Mouse (Mus musculus) limb, embryonic 13.5 days (tissue): Measurements from ENCODE around the gene Spint1. TPM values are rescaled to one million over a fixed set of nuclear protein-coding genes. Genes with fewer than 3 reads are reported as not detected.

Experiments
- ATAC-seq: fragments of 200-750 bp; cut with Nextera tagmentation; 2 replicates; pipeline ENCODE4 v1.8.0; 2017; ENCODE audit warnings: low read depth, moderate number of reproducible peaks, moderate TSS enrichment; ENCODE audit not compliant: low FRiP score
- H3K27ac ChIP-seq: fragments of 300-500 bp; sonication (generic); 2 replicates; pipeline ENCODE4 v1.5.1; 2015; ENCODE audit warnings: inconsistent platforms, mild to moderate bottlenecking, moderate library complexity
- H3K27me3 ChIP-seq: fragments of 300-500 bp; sonication (generic); 2 replicates; pipeline ENCODE4 v1.6.1; 2015; ENCODE audit warnings: mild to moderate bottlenecking, inconsistent platforms
- H3K36me3 ChIP-seq: fragments of 300-500 bp; sonication (generic); 2 replicates; pipeline ENCODE4 v1.6.1; 2015; ENCODE audit warnings: inconsistent platforms, mild to moderate bottlenecking, moderate library complexity
- H3K4me1 ChIP-seq: fragments of 300-500 bp; sonication (generic); 2 replicates; pipeline ENCODE4 v1.6.1; 2015; ENCODE audit warnings: inconsistent platforms
- H3K4me2 ChIP-seq: fragments of 300-500 bp; sonication (generic); replicated peaks from 2 replicates; pipeline ENCODE4 v1.6.1; 2015; ENCODE audit warnings: inconsistent platforms, mild to moderate bottlenecking, moderate library complexity
- H3K4me3 ChIP-seq: fragments of 300-500 bp; sonication (generic); 2 replicates; pipeline ENCODE4 v1.5.1; 2015; ENCODE audit warnings: moderate library complexity, mild to moderate bottlenecking, inconsistent platforms
- H3K9ac ChIP-seq: fragments of 300-500 bp; sonication (generic); 2 replicates; pipeline ENCODE4 v1.6.1; 2015; ENCODE audit warnings: mild to moderate bottlenecking, inconsistent platforms
- H3K9me3 ChIP-seq: fragments of 300-500 bp; sonication (generic); 2 replicates; pipeline ENCODE4 v1.6.1; 2016; ENCODE audit warnings: inconsistent platforms
- WGBS: fragments of 180-500 bp; shearing (Covaris S2); methylation state at CpG from one replicate; pipeline ENCODE4 v1.1.7; 2015; 5-methylcytosine and 5-hydroxymethylcytosine counted together
- polyA plus RNA-seq: library from polyadenylated mRNA; unstranded; fragments of >200 nt; fragmentation: Nextera tagmentation; extraction: Ambion mirVana; gene quantifications from 2 replicates; pipeline ENCODE4 v1.2.1, GENCODE M21; 2015

Spint1 gene
- polyA plus RNA-seq, result 8.0 and 9.4 TPM in 2 replicates

DNA sequence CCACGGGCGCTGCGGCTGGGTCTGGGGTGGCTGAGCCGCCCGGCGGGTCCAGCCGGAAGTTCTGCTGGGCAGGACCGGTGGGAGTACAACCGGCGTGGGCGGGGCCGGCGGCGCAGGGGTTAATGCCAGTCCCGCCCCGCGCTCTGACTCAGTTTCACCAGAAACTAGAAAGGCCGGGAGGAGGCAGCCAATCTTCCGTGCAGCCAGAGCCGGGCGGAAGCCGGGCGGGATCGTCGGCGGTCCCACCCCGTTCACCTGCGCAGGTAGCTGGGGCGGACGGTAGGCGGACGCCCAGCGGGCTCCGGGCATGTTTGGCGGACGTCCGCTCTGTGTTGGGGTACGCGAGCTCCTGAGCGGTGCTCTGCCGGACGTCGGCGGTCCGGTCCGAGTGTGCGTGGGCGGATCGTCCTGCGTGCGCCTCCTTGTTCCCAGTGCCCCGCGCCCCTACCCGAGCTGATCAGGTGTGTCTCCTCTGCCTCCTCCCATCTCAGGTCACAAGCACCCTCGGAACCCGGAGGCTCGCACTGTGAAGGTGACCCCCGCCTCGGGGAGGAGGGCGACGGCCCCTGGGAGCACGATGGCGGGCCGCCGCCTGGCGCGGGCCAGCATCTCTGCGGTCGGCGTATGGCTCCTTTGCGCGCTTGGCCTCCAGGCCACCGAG is at the start of gene Spint1:
Gene Spint1, plus strand, starts transcription at position 153 of the 661 bp plus-strand sequence.
- H3K27me3 ChIP-seq, result peaks cover 72% of the 10 kb centered on the region
- no peak for ATAC-seq
- H3K4me1 ChIP-seq, result peaks cover 12% of the 10 kb centered on the region
- peak within 1 kb of the TSS; percentile 56 for H3K9ac ChIP-seq
- under 1% methylated on average over 73 of the region's 73 CpGs for whole genome bisulfite sequencing
- H3K9me3 ChIP-seq, result no peaks in the 10 kb centered on the region
- peak within 1 kb of the TSS; percentile 55 for H3K4me3 ChIP-seq
- H3K27ac ChIP-seq, result no peak within 1 kb of the TSS
- peak within 1 kb of the TSS; percentile 88 for H3K4me2 ChIP-seq
- H3K36me3 ChIP-seq, result no peaks in the 10 kb centered on the region

- H3K36me3 ChIP-seq, result peaks cover 17% of the 10 kb centered on the region
- no peaks in the 10 kb centered on the region for H3K9me3 ChIP-seq
- peak overlapping the region; percentile 37 for H3K4me3 ChIP-seq
- no peaks in the 10 kb centered on the region for H3K27me3 ChIP-seq
- H3K4me2 ChIP-seq, result peak overlapping the region; percentile 73
- H3K27ac ChIP-seq, result no peak overlapping the region
- 3% methylated on average over 15 of the region's 15 CpGs for WGBS
- peak overlapping the region; percentile 48; the same call in 1 of the 2 replicates for H3K9ac ChIP-seq
- H3K4me1 ChIP-seq, result peaks cover 7% of the 10 kb centered on the region; the same call in 1 of the 2 replicates
- peak; percentile 83 for ATAC-seq
These were observed 48.0 kb upstream of the Spint1 start for GRCm38 (mm10) chr2:119189029-119189710.

DNA sequence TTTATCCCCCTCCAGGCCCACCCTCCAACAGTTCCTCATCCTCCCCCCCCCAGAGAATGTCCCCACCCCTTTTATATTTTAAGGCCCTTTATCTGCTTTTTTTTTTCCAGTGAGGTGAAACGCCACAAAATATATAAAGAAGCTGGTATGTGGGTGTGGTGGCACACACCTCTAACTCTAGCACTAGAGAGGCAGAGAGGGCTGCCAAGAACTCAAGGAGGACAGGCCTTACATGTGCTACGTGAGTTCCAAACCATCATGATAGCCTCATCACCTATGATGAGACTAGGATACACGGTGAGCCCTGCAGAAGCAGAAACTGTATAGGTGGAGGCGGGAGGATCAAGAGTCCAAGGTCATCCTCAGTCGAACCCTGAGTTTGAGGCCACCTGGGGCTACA is 46.2 kb upstream of the Spint1 start:
- no peak overlapping the region for H3K27ac ChIP-seq
- no peak overlapping the region for H3K4me3 ChIP-seq
- H3K27me3 ChIP-seq, result no peaks in the 10 kb centered on the region
- H3K4me1 ChIP-seq, result peaks cover 12% of the 10 kb centered on the region
- H3K9me3 ChIP-seq, result no peaks in the 10 kb centered on the region
- WGBS, result 87% methylated on average over 5 of the region's 5 CpGs
- ATAC-seq, result no peak
- H3K4me2 ChIP-seq, result no peak overlapping the region
- H3K9ac ChIP-seq, result no peak overlapping the region
- H3K36me3 ChIP-seq, result peaks cover 2% of the 10 kb centered on the region

GRCm38 (mm10) chr2:119194140-119194539 is 43.0 kb upstream of the Spint1 start:
- Histone ChIP-seq H3K4me3 (no peak overlapping the region), H3K9me3 (no peaks in the 10 kb centered on the region), H3K9ac (no peak overlapping the region), H3K36me3 (no peaks in the 10 kb centered on the region), H3K27me3 (no peaks in the 10 kb centered on the region), H3K27ac (no peak overlapping the region), H3K4me2 (no peak overlapping the region), H3K4me1 (peaks cover 36% of the 10 kb centered on the region)
- WGBS, result 79% methylated on average over 5 of the region's 5 CpGs
- ATAC-seq, result no peak

DNA sequence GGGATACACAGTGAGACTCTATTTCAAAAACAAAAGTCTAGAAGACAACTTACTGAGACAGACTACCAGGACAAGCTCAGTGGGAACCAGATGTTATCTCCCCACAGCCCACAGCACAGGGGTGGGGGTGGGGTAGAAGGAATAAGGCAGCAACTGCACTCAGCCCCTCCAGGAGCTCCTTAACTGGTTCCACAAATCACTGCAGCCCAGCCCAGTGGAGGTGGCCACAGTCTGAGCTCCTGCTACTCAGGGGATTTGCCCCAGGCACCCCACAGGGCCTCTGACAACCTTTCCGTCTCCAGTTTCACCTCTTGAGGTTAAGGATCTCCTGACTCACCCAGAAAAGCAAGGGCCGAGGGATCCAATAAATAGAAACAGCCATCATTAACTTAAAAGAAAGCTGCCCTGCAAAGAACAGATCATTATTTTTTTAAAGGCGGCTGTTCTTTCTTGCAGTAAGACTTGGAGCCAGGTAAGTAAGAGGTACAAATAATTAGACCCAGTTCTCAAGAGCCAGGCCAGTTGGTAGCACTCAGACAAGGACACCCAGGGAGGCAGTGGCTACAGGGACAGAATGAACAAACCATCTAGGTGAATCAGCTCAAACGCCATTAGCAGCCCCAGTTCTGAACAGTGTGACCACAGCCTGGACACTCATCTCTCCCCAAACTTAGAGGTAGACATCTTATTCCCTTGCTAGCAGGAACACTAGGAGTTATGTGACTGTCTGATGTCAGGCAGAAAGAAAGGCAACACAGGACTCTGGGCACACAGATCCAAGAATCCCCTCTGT is 40.6 kb upstream of the Spint1 start:
- ATAC-seq, result peak; percentile 68; the same call in 1 of the 2 replicates
- Histone ChIP-seq H3K36me3 (no peaks in the 10 kb centered on the region), H3K9me3 (no peaks in the 10 kb centered on the region), H3K27ac (peak overlapping the region; percentile 73), H3K27me3 (no peaks in the 10 kb centered on the region), H3K4me3 (no peak overlapping the region), H3K4me2 (no peak overlapping the region), H3K9ac (0 out of 2 replicates have a peak overlapping the region, but pooled peaks have one; percentile 48), H3K4me1 (peaks cover 37% of the 10 kb centered on the region)
- 6% methylated on average over 4 of the region's 4 CpGs for WGBS

- Histone ChIP-seq H3K9ac (no peak overlapping the region), H3K9me3 (no peaks in the 10 kb centered on the region), H3K27me3 (no peaks in the 10 kb centered on the region), H3K4me1 (peaks cover 37% of the 10 kb centered on the region), H3K4me3 (no peak overlapping the region), H3K4me2 (no peak overlapping the region), H3K36me3 (no peaks in the 10 kb centered on the region), H3K27ac (no peak overlapping the region)
- no peak for ATAC-seq
- WGBS, result 79% methylated on average over 1 of the region's 1 CpGs
These were observed 39.7 kb upstream of the Spint1 start for GRCm38 (mm10) chr2:119197493-119197892.

GRCm38 (mm10) chr2:119198049-119198448 is 39.1 kb upstream of the Spint1 start:
- no peak overlapping the region for H3K4me3 ChIP-seq
- 50% methylated on average over 1 of the region's 1 CpGs for WGBS
- H3K9me3 ChIP-seq, result no peaks in the 10 kb centered on the region
- H3K36me3 ChIP-seq, result no peaks in the 10 kb centered on the region
- H3K4me2 ChIP-seq, result no peak overlapping the region
- ATAC-seq, result no peak
- H3K4me1 ChIP-seq, result peaks cover 43% of the 10 kb centered on the region
- H3K9ac ChIP-seq, result no peak overlapping the region
- H3K27me3 ChIP-seq, result no peaks in the 10 kb centered on the region
- H3K27ac ChIP-seq, result peak overlapping the region; percentile 72; the same call in 1 of the 2 replicates

DNA sequence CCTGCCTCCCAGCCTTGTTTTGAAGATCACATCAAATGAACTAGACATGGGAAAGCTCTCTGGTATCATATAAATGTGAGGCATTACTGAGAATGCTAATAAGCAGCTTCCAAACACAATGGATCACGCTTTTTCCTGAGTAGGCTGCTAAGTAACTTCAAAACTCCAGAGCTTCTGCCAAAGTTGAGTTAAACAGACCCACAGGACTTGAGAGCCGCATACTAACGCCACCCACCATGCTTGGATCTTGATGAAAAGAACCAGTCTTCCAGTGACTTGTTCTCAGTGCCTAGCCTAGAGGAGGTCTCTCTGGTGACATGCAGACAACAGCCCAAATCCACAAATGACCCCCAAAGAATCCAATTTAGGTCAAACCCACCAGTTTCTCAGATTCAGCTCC is 38.2 kb upstream of the Spint1 start:
- Histone ChIP-seq H3K36me3 (no peaks in the 10 kb centered on the region), H3K9me3 (no peaks in the 10 kb centered on the region), H3K27me3 (no peaks in the 10 kb centered on the region), H3K4me2 (peak overlapping the region; percentile 14; the same call in 1 of the 2 replicates), H3K4me3 (no peak overlapping the region), H3K9ac (no peak overlapping the region), H3K4me1 (peaks cover 48% of the 10 kb centered on the region), H3K27ac (peak overlapping the region; percentile 52; the same call in 1 of the 2 replicates)
- 48% methylated on average over 3 of the region's 3 CpGs for WGBS
- no peak for ATAC-seq

GRCm38 (mm10) chr2:119202914-119203453 is 34.2 kb upstream of the Spint1 start:
- Histone ChIP-seq H3K4me2 (no peak overlapping the region), H3K36me3 (no peaks in the 10 kb centered on the region), H3K27ac (no peak overlapping the region), H3K4me3 (no peak overlapping the region), H3K9me3 (no peaks in the 10 kb centered on the region), H3K9ac (no peak overlapping the region), H3K27me3 (no peaks in the 10 kb centered on the region), H3K4me1 (peaks cover 32% of the 10 kb centered on the region)
- 52% methylated on average over 5 of the region's 5 CpGs for WGBS
- no peak for ATAC-seq

DNA sequence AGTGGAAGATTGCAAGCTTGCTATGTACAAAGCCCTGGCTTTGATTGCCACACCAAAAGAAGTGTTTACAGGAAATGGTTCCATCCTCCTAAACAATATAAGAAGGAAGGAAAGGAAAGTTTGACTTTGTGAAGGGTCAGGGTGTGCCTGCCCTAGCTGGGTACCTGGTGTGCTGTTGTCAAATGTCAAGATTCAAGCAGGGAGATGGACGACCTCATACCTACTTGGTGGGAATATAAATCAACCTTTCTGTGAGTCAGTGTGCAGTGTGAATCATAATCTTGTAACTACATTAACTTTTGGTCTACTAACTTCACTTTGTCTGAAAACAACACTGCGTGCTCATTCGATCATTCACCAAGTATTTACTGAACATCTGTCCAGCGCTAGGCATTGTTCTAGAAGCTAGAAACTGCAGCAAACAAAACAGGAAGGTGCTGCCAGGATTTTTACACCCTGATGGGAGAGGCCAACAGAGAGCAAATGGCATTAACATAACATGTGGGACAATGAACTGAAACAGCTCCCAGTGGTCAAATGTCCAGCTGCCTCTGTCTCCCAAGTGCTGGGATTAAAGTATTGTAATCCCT is 33.2 kb upstream of the Spint1 start:
- H3K36me3 ChIP-seq, result no peaks in the 10 kb centered on the region
- ATAC-seq, result no peak
- 72% methylated on average over 4 of the region's 4 CpGs for WGBS
- H3K27me3 ChIP-seq, result no peaks in the 10 kb centered on the region
- peaks cover 22% of the 10 kb centered on the region for H3K4me1 ChIP-seq
- H3K27ac ChIP-seq, result no peak overlapping the region
- no peak overlapping the region for H3K4me2 ChIP-seq
- H3K4me3 ChIP-seq, result no peak overlapping the region
- H3K9me3 ChIP-seq, result no peaks in the 10 kb centered on the region
- H3K9ac ChIP-seq, result no peak overlapping the region

DNA sequence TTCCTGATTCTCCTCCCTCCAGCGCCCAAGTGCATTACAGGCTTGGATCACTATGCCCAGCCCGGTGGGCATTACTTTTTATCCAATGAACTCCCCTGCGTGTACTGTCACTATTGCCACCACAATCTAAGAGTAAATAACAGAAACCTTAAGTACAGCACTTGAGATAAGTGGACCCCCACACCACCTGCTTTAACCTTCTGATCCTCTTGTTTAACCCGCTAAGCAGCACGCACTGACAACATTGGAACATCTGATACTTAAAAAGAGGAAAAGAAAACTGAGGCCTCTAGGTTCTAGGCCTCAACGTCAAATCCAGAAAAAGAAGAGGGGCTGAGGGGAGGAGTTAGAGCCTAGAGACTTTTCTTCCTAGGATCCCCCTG is 29.2 kb upstream of the Spint1 start:
- WGBS, result 26% methylated on average over 6 of the region's 6 CpGs
- Histone ChIP-seq H3K4me2 (peak overlapping the region; percentile 71), H3K27ac (peak overlapping the region; percentile 91), H3K27me3 (no peaks in the 10 kb centered on the region), H3K9me3 (no peaks in the 10 kb centered on the region), H3K36me3 (peaks cover 27% of the 10 kb centered on the region), H3K4me1 (peaks cover 22% of the 10 kb centered on the region), H3K9ac (peak overlapping the region; percentile 74), H3K4me3 (peak overlapping the region; percentile 76)
- ATAC-seq, result no peak
